Mouse (Mus musculus) forebrain, embryonic 16.5 days (tissue): ENCODE data around the gene 4933411K16Rik. TPM values are rescaled to one million over a fixed set of nuclear protein-coding genes. Genes with fewer than 3 reads are reported as not detected.

Experiments used
- ATAC-seq: fragments of 200-750 bp; cut with Nextera tagmentation; 2 replicates; pipeline ENCODE4 v1.8.0; 2017; ENCODE audit warnings: mild to moderate bottlenecking, moderate library complexity
- H3K27ac ChIP-seq: fragments of 300-500 bp; sonication (generic); 2 replicates; pipeline ENCODE4 v1.5.1; 2014; ENCODE audit warnings: low read length, control low read depth
- H3K27me3 ChIP-seq: fragments of 300-500 bp; sonication (generic); replicated peaks from 2 replicates; pipeline ENCODE4 v1.6.1; 2014; ENCODE audit warnings: low read length; ENCODE audit not compliant: control insufficient read depth, insufficient read depth
- H3K36me3 ChIP-seq: fragments of 300-500 bp; sonication (generic); 2 replicates; pipeline ENCODE4 v1.6.1; 2014; ENCODE audit not compliant: control insufficient read depth, insufficient read depth
- H3K4me1 ChIP-seq: fragments of 300-500 bp; sonication (generic); replicated peaks from 2 replicates; pipeline ENCODE4 v1.6.1; 2014; ENCODE audit warnings: low read length; ENCODE audit not compliant: control insufficient read depth, insufficient read depth
- H3K4me2 ChIP-seq: fragments of 300-500 bp; sonication (generic); 2 replicates; pipeline ENCODE4 v1.6.1; 2014; ENCODE audit warnings: mild to moderate bottlenecking, low read length, control low read depth
- H3K4me3 ChIP-seq: fragments of 300-500 bp; sonication (generic); replicated peaks from 2 replicates; pipeline ENCODE4 v1.5.1; 2014; ENCODE audit warnings: mild to moderate bottlenecking, low read length, control low read depth
- H3K9ac ChIP-seq: fragments of 300-500 bp; sonication (generic); replicated peaks from 2 replicates; pipeline ENCODE4 v1.6.1; 2014; ENCODE audit warnings: low read depth, low read length, control low read depth
- H3K9me3 ChIP-seq: fragments of 300-500 bp; sonication (generic); 2 replicates; pipeline ENCODE4 v1.6.1; 2016; ENCODE audit warnings: low read length; ENCODE audit not compliant: control insufficient read depth
- WGBS: fragments of 180-500 bp; shearing (Covaris S2); extraction: QIAGEN DNeasy Blood & Tissue Kit; methylation state at CpG from one replicate; pipeline ENCODE4 v1.1.7; 2014; 5-methylcytosine and 5-hydroxymethylcytosine counted together
- polyA plus RNA-seq: library from polyadenylated mRNA; unstranded; fragments of >200 nt; fragmentation: Nextera tagmentation; extraction: Ambion mirVana; gene quantifications from 2 replicates; pipeline ENCODE4 v1.2.1, GENCODE M21; 2015

The 4933411K16Rik gene
- polyA plus RNA-seq, 1 experiment from 2014 or later: not detected

GRCm38 (mm10) chr19:42071221-42071620, 19.2 kb downstream of the 4933411K16Rik start:
- Histone ChIP-seq H3K4me3 (no peak overlapping the region), H3K36me3 (peaks cover 8% of the 10 kb centered on the region), H3K4me2 (no peak overlapping the region), H3K9ac (no peak overlapping the region), H3K27ac (no peak overlapping the region), H3K27me3 (no peaks in the 10 kb centered on the region), H3K9me3 (no peaks in the 10 kb centered on the region), H3K4me1 (no peaks in the 10 kb centered on the region)
- ATAC-seq: no peak
- WGBS: 77% methylated on average over 7 of the region's 7 CpGs

GRCm38 (mm10) chr19:42071886-42072608, 20.0 kb downstream of the 4933411K16Rik start:
- Histone ChIP-seq H3K4me2 (no peak overlapping the region), H3K4me3 (no peak overlapping the region), H3K27ac (no peak overlapping the region), H3K9me3 (no peaks in the 10 kb centered on the region), H3K9ac (no peak overlapping the region), H3K27me3 (no peaks in the 10 kb centered on the region), H3K36me3 (peaks cover 13% of the 10 kb centered on the region), H3K4me1 (no peaks in the 10 kb centered on the region)
- WGBS: 79% methylated on average over 15 of the region's 15 CpGs
- ATAC-seq: no peak

- no peak overlapping the region for H3K9ac ChIP-seq
- peaks cover 16% of the 10 kb centered on the region for H3K36me3 ChIP-seq
- 79% methylated on average over 7 of the region's 7 CpGs for WGBS
- H3K27ac ChIP-seq: no peak overlapping the region
- ATAC-seq: no peak
- no peak overlapping the region for H3K4me3 ChIP-seq
- no peaks in the 10 kb centered on the region for H3K27me3 ChIP-seq
- H3K4me1 ChIP-seq: no peaks in the 10 kb centered on the region
- H3K9me3 ChIP-seq: no peaks in the 10 kb centered on the region
- H3K4me2 ChIP-seq: no peak overlapping the region
These were observed 20.8 kb downstream of the 4933411K16Rik start for GRCm38 (mm10) chr19:42072802-42073201.

- no peak overlapping the region for H3K4me2 ChIP-seq
- ATAC-seq: no peak
- peaks cover 16% of the 10 kb centered on the region for H3K36me3 ChIP-seq
- no peaks in the 10 kb centered on the region for H3K4me1 ChIP-seq
- no peaks in the 10 kb centered on the region for H3K9me3 ChIP-seq
- no peak overlapping the region for H3K27ac ChIP-seq
- no peak overlapping the region for H3K4me3 ChIP-seq
- H3K27me3 ChIP-seq: no peaks in the 10 kb centered on the region
- 87% methylated on average over 2 of the region's 2 CpGs for WGBS
- H3K9ac ChIP-seq: no peak overlapping the region
These were observed 23.0 kb downstream of the 4933411K16Rik start for GRCm38 (mm10) chr19:42075051-42075450.

GRCm38 (mm10) chr19:42075992-42076391, 23.9 kb downstream of the 4933411K16Rik start:
- 90% methylated on average over 16 of the region's 16 CpGs for WGBS
- H3K36me3 ChIP-seq: peaks cover 16% of the 10 kb centered on the region
- H3K4me2 ChIP-seq: no peak overlapping the region
- no peak overlapping the region for H3K9ac ChIP-seq
- H3K27me3 ChIP-seq: no peaks in the 10 kb centered on the region
- ATAC-seq: no peak
- no peak overlapping the region for H3K27ac ChIP-seq
- no peak overlapping the region for H3K4me3 ChIP-seq
- no peaks in the 10 kb centered on the region for H3K9me3 ChIP-seq
- no peaks in the 10 kb centered on the region for H3K4me1 ChIP-seq

- Histone ChIP-seq H3K4me3 (no peak overlapping the region), H3K4me2 (no peak overlapping the region), H3K27ac (no peak overlapping the region), H3K4me1 (no peaks in the 10 kb centered on the region), H3K9ac (no peak overlapping the region), H3K36me3 (peaks cover 16% of the 10 kb centered on the region), H3K27me3 (no peaks in the 10 kb centered on the region), H3K9me3 (no peaks in the 10 kb centered on the region)
- ATAC-seq: no peak
- 95% methylated on average over 8 of the region's 8 CpGs for WGBS
These were observed 26.5 kb downstream of the 4933411K16Rik start for GRCm38 (mm10) chr19:42078566-42078965.

- Histone ChIP-seq H3K27me3 (no peaks in the 10 kb centered on the region), H3K27ac (no peak overlapping the region), H3K36me3 (peaks cover 16% of the 10 kb centered on the region), H3K9me3 (no peaks in the 10 kb centered on the region), H3K4me2 (no peak overlapping the region), H3K9ac (no peak overlapping the region), H3K4me1 (no peaks in the 10 kb centered on the region), H3K4me3 (no peak overlapping the region)
- WGBS: 95% methylated on average over 12 of the region's 12 CpGs
- ATAC-seq: no peak
These were observed 27.0 kb downstream of the 4933411K16Rik start for GRCm38 (mm10) chr19:42079006-42079405.

- ATAC-seq: no peak
- 87% methylated on average over 5 of the region's 5 CpGs for WGBS
- H3K9ac ChIP-seq: no peak overlapping the region
These were observed 27.9 kb downstream of the 4933411K16Rik start for GRCm38 (mm10) chr19:42079950-42080349.

GRCm38 (mm10) chr19:42080469-42080868, 28.4 kb downstream of the 4933411K16Rik start:
- 90% methylated on average over 11 of the region's 11 CpGs for WGBS
- no peak overlapping the region for H3K27ac ChIP-seq
- H3K4me3 ChIP-seq: no peak overlapping the region
- no peaks in the 10 kb centered on the region for H3K9me3 ChIP-seq
- H3K36me3 ChIP-seq: peaks cover 14% of the 10 kb centered on the region
- H3K4me2 ChIP-seq: no peak overlapping the region
- H3K27me3 ChIP-seq: no peaks in the 10 kb centered on the region
- no peak for ATAC-seq
- no peak overlapping the region for H3K9ac ChIP-seq
- H3K4me1 ChIP-seq: peaks cover 1% of the 10 kb centered on the region

More at GRCm38 (mm10) chr19:42079950-42080349, 27.9 kb downstream of the 4933411K16Rik start:
- Histone ChIP-seq H3K4me3 (no peak overlapping the region), H3K9me3 (no peaks in the 10 kb centered on the region), H3K36me3 (peaks cover 16% of the 10 kb centered on the region), H3K4me1 (no peaks in the 10 kb centered on the region), H3K27ac (no peak overlapping the region), H3K27me3 (no peaks in the 10 kb centered on the region), H3K4me2 (no peak overlapping the region)
